Mouse (Mus musculus) spleen, postnatal 36 days (tissue): ENCODE results near the gene Lmna.

Experiments used
- DNase-seq, 2 experiments: peaks; one replicate each; pipeline ENCODE4 v3.0.0; 2022; ENCODE audit warnings: low spot score in 2 of 2, mixed read lengths in 1 of 2

Gene Lmna

GRCm38 (mm10) chr3:88500655-88501365 lies 8.9 kb downstream of the Lmna start:
- DNase-seq: no peak

GRCm38 (mm10) chr3:88500087-88500486 lies 9.7 kb downstream of the Lmna start:
- DNase-seq: no peak

GRCm38 (mm10) chr3:88499580-88499979 lies 10.2 kb downstream of the Lmna start:
- no peak for DNase-seq

- no peak for DNase-seq
Measured at GRCm38 (mm10) chr3:88495741-88496415, 13.9 kb downstream of the Lmna start.

- peak in 1 of 2 experiments; percentile 46 for DNase-seq
Measured at GRCm38 (mm10) chr3:88494836-88495628, 14.7 kb downstream of the Lmna start.

GRCm38 (mm10) chr3:88493706-88494582 lies 15.8 kb downstream of the Lmna start:
- DNase-seq: no peak

- no peak for DNase-seq
Measured at GRCm38 (mm10) chr3:88487396-88487795, 22.4 kb downstream of the Lmna start.

- DNase-seq: no peak
Measured at GRCm38 (mm10) chr3:88486887-88487286, 22.9 kb downstream of the Lmna start.

GRCm38 (mm10) chr3:88486043-88486442 lies 23.7 kb downstream of the Lmna start:
- no peak for DNase-seq

- DNase-seq: no peak
Measured at GRCm38 (mm10) chr3:88484597-88485316, 25.0 kb downstream of the Lmna start.

GRCm38 (mm10) chr3:88483621-88484020 lies 26.1 kb downstream of the Lmna start:
- DNase-seq: peak; percentile 53 to 63

- no peak for DNase-seq
Measured at GRCm38 (mm10) chr3:88483141-88483540, 26.6 kb downstream of the Lmna start.

GRCm38 (mm10) chr3:88482336-88482735 lies 27.4 kb downstream of the Lmna start:
- DNase-seq: no peak

- no peak for DNase-seq
Measured at GRCm38 (mm10) chr3:88481372-88482040, 28.2 kb downstream of the Lmna start.

- DNase-seq: no peak
Measured at GRCm38 (mm10) chr3:88480679-88481078, 29.1 kb downstream of the Lmna start.

GRCm38 (mm10) chr3:88479828-88480227 lies 29.9 kb downstream of the Lmna start:
- no peak for DNase-seq

- no peak for DNase-seq
Measured at GRCm38 (mm10) chr3:88479163-88479562, 30.6 kb downstream of the Lmna start.

- DNase-seq: peak; percentile 58 to 68
Measured at GRCm38 (mm10) chr3:88477735-88478134, 32.0 kb downstream of the Lmna start.

- no peak for DNase-seq
Measured at GRCm38 (mm10) chr3:88476403-88476802, 33.4 kb downstream of the Lmna start.

- no peak for DNase-seq
Measured at GRCm38 (mm10) chr3:88473571-88473970, 36.2 kb downstream of the Lmna start.
